Mouse (Mus musculus) layer of hippocampus, adult 11-12 months (tissue): ENCODE measurements at regions not wholly inside any gene's neighbourhood (a gene's known extent, or its start where the extent isn't known, plus 50 kb on each side); places are given as distances from the start of the nearest gene placed in this dataset.

ENCODE experiments used
- DNase-seq: peaks from one replicate; pipeline ENCODE4 v3.0.0; 2022; ENCODE audit warnings: low spot score

- DNase-seq = no peak
Measured at GRCm38 (mm10) chr16:76830371-76830770, 183.1 kb upstream of the Usp25 start.

DNA sequence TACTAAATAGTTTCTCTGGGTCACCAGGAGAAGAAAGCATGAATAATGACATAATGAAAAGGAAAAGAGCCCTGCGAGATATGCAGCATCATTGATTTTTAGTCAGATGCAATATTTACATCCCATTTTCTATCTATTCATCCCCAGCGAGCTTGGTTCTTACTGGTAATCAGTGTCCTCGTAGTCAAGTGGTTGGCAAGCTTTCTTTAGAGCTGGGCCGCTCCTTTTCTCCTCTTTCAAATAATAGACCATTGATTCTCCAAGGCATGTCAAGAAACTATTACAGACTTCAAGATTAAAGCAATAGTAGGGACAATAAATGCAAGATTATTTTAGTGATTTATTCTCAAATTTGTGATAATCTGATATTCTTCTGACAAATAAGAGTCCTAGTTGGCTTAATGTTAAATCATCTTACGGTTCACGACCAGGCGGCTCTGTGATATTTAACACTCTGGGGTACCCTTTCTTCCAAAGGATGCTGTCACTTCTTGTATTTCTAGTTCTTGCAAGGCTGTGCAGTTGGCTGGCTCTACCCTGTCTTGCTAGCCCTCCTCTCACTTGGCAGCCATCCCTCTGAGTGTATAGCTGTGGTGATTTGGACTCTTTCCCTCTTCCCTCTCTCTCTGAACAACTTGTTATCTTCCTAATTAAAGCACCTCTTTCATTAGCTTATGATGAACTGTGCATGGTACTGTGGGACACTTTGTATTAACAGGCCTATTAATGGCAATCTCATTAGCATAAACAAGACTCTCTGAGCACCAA is 185.6 kb upstream of the Usp25 start:
- no peak for DNase-seq

DNA sequence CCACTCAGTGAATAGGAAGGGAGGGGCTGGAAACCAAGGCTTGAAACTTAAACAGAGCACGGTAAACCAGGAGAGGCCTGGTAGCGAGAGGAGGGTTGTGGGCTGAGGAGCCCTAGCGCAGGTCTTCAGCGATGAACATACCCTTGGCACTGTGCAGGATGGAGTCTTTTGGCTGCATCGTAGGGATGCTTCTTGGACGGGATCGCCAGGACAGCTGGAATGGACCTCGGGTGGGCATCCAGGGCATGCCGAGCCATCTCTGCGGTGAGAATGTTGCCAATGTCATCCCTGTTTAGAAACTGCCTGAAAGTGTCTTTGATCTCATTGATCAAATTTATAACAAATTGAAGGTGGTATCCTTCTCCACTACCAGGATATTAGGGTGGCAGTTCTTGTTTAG is 192.2 kb upstream of the Usp25 start:
- no peak for DNase-seq

GRCm38 (mm10) chr16:76816056-76816885 is 197.2 kb upstream of the Usp25 start:
- no peak for DNase-seq

DNA sequence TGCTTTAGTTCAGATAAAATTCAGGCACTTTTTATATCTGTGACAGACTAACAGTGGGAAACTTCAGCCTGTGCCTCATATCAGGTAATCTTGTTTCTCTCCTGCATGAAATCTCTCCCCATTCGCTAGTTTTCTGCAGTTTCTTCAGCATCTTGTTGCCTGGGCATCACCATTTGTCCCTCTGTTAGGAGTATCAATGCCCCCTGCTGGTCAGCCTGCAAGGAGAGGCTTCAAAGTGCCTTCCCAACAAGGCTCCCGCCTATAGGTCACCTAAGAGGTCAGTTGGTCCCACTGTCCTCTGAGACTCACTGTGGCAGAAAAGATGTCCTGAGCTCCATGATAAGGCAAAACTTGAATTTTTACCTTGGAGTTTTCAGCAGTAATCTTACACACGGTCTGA is 209.8 kb upstream of the Usp25 start:
- DNase-seq = peak; percentile 24

DNA sequence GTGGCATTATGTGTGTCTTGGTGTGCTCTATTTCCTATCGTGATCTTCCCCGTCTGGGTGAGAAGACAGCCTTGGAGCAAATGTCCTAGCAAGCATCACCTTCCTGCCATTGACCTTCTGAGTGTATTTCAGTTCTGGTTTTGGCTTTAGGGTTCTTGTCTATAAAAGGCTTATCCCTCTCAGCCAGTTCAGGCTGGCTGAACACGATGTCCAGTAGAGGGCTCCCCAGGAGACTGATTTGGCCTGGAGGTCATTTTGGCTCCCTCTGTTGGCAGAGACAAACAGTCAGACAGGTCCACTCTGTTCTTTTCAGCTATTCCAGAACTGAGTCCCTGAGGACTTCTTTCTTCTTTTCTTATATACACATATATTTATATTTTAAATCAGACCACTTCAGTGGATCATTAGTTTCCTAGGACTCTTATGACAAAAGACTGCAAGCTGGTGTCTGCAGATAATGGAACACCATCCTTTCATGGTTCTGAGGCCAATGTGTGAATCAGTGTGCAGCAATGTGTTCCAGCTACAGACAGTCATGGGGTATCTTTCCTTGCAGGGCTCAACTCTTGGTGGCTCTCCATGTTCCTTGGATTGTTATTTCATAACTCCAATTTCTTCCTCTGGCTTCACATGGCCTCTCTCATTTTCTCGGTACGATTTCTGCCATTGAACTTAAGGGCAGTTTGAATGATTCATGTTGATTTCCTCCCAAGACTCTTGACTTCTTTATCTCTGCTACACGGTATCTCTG is 226.9 kb upstream of the Usp25 start:
- DNase-seq = peak; percentile 31

GRCm38 (mm10) chr16:76782656-76783055 is 230.8 kb upstream of the Usp25 start:
- no peak for DNase-seq

DNA sequence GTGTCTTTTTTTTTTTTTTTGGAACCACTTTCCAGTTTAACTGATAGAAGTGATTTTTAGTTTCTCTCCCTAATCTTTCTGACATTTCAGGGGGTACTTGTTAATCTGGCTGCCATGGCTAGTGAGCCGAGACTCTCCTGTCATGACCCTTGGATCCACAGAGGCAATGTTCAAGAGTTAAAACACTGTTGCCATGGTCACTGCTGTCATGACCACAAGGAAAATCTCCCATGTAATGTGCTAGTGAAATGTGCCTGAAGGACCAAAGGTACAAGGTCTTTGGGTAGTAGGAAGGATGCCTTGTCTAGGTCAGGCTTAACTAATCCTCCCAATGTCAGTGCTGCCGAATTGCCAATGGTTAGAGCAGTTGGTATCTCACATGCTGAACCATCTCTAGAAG is 237.7 kb upstream of the Usp25 start:
- no peak for DNase-seq

- DNase-seq = no peak
Measured at GRCm38 (mm10) chr16:76774032-76774431, 239.5 kb upstream of the Usp25 start.

DNA sequence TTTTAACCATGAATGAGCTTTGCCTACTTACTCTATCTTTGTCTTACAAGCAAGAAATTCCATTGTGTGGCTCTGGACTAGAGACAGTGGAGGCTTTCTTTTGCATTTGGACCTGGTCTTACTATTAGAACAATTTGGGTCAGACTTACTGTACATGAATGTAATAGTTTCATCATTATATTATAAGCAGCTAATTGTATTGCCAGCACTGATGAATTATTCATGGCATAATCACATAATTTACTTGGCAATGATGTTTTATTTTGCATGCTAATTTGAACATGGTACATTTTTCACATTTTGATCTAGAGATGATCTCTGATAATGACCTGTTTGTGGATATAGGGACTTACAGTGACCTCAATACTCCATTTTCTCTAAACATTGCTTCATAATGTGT is 240.0 kb upstream of the Usp25 start:
- no peak for DNase-seq

DNA sequence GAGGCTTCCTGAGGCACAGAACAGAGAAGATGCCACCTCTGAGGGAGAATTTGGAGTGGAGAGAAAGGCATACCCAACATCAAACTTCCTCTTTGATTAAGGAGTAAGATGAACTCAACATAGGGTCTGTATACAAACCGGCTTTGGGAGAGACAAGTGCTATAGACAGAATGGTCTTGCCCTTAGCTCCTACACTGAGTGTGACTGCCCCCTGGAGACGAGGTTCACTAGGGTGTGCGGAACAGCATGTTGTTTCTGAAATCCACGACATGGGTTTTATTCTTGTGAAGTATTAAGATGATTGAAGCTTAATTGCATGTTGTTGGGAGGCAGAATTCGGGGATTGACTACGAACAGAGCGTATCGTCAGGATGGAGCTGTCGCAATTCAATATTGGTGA is 244.9 kb upstream of the Usp25 start:
- peak; percentile 28 for DNase-seq

GRCm38 (mm10) chr16:76766636-76767035 is 246.9 kb upstream of the Usp25 start:
- DNase-seq = no peak

DNA sequence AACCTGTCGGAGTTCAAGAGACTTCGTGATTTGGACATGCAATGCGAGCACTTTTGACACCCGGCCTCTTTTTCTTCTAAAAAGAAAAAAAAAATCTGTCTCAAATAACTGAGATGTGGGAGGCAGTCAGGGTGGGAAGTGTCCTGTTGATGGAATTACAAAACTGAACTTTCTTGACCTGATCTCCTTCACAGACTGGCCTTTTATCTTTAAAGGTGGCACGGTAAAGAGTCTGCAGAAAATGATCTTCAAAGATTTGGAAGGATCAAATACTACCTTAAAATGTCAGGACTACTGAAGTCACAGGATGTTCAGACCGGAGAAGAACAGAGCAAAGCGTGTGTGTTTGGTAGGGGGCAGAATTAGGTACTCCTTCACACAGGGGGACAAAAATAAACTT is 248.0 kb upstream of the Usp25 start:
- no peak for DNase-seq

DNA sequence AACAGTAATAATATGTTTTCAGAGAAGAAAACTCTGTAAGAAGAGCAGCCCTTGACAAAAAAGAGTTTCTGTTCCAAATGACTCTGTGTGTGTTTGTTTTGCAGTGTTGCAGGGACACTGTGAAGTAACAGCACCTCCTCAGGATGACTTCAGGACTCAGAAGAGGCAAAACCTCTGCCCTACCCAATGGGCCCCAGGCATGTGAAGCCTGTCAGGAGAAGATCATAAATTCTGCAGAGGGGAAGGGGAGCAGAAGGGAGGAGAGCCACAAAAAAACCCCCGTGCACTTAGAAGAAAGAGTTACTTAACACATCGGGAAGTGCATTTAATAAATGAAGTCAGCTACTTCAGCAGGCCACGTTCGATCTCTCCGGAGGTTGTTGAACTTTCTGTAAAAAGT is 248.5 kb upstream of the Usp25 start:
- DNase-seq = no peak

GRCm38 (mm10) chr16:76762619-76763283 is 250.8 kb upstream of the Usp25 start:
- DNase-seq = no peak

DNA sequence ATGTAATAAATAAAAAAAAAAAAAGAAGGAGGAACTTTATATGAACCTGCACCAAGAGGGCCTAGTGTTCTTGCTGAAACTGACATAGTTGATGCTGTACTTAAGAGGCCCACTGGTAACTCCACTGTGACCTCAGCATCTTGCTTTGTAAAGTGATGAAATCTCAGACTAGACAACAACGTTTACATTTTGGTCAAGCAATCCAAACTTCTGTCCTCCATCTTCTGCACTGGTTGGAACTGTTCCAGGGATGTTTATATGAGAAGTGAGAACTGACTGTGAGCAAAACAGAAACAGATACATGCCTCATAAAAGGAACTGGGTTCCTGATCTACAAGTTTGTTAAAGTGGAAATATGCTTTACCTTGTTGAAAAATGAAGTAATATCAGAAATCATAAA is 251.7 kb upstream of the Usp25 start:
- DNase-seq = no peak

GRCm38 (mm10) chr16:76761004-76761403 is 252.5 kb upstream of the Usp25 start:
- no peak for DNase-seq

DNA sequence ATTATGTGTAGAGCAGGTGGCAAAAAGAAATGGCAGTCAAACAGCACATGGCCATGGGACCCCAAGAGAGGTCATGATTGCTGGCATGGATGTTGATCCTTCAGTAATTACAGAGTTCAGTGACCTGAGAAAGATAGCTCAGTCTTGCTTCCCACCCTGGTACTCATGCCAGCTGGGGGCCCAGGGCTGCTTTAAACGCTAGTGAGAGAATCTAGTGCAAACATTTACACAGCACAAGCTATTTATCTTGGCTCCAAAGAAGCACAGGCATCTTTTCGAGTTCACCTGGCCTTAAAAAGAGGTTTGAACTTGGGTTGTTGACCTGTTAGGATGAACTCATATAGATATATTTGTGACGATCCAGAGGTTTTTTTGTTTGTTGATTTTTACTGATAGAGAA is 258.6 kb upstream of the Usp25 start:
- no peak for DNase-seq

DNA sequence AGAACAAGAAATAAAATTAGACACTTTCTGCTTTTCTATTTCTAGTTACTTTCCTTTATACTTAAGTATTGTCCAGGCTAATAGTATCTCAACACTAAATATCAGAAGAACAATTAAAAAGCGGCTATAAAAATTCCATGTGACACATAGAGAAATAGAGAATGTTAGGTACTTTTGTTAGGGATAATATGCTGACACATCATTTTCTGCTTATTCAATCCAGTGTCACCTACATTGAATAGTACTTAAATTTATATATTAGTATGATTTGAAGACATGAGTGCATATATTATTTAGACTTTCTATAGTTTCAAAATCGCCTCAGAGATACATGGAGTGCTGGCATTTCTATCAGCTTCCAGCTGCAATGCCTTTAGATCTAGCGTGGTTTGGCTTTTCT is 267.1 kb upstream of the Usp25 start:
- DNase-seq = no peak

DNA sequence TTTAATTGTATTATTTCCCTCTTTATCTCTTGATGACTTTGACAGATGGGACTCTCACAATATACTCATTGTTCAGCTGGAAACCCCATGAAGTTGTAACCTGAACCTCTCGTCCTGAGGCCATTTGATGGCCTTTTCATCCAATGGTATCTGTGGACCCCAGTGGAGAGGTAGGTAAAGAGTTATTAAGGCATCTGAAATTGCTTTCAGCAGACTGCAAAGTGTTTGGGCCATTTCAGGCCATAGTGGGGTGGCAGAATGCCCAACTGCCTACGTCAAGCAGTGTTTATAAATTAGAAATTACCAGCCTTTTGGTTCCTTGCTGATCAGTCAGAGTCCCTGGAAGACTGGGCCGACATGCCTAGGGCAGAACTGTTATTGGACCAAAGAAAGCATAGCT is 272.4 kb upstream of the Usp25 start:
- DNase-seq = no peak

DNA sequence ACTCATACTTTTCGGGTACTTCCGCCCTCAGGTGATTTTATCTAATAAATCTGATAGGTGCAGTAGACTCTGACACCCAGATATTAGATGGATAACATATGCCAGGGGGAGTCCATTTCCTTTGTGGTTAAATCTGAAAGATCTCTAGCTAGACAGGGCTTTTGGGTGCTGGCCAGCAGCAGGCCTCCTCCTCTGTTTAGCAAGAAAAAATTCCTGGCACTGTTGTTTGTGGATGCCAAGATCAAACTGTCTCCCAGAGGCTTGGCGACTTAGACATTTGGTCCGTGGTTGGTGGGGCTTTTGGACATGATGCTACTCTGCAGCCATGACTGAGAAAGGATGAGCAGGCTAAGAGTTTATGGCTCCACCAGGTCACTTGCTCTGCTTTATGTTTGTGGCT is 287.5 kb upstream of the Usp25 start:
- DNase-seq = no peak

GRCm38 (mm10) chr16:76725271-76725670 is 288.2 kb upstream of the Usp25 start:
- no peak for DNase-seq
